Mouse (Mus musculus): ENCODE results near the gene Paxbp1. TPM values are rescaled to one million over a fixed set of nuclear protein-coding genes. Genes with fewer than 3 reads are reported as not detected.

Paxbp1 gene
- total RNA-seq, 2 experiments from 2014 or later, result 73.6 to 90.7 TPM

DNA sequence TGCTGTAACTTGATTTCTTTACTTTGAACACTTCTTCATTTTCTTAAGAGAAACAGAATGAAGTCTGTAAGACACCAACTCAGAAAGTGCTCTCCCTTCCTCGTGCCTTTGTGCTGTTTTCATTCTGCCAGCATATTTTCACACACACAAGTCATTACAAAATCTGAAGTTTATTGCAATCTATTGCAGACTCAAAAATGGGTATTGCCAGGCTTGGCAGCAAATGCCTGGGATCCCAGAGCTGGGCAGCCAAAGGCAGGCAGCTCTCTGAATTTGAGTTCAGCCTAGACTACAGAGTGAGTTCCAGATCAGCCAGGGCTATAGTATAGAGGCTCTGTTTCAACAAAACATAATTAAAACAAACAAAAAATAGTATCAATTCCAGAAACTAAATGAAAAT, 1.7 kb downstream of the Paxbp1 start:
- H3K4me3 ChIP-seq, result peak overlapping the region; percentile 96
- H3K27ac ChIP-seq, result 0 out of 2 replicates have a peak overlapping the region, but pooled peaks have one; percentile 93
- no peak for TF ChIP-seq CTCF (conservative IDR thresholded peaks at IDR 0.05)
- DNase-seq (ENCODE audit: low spot score in 2 of 2), result no peak

GRCm38 (mm10) chr16:91035866-91036265, 8.5 kb downstream of the Paxbp1 start:
- TF ChIP-seq CTCF (conservative IDR thresholded peaks at IDR 0.05), result no peak
- Histone ChIP-seq H3K4me3 (no peak overlapping the region), H3K27ac (no peak overlapping the region)
- DNase-seq (ENCODE audit: low spot score in 2 of 2), result no peak

DNA sequence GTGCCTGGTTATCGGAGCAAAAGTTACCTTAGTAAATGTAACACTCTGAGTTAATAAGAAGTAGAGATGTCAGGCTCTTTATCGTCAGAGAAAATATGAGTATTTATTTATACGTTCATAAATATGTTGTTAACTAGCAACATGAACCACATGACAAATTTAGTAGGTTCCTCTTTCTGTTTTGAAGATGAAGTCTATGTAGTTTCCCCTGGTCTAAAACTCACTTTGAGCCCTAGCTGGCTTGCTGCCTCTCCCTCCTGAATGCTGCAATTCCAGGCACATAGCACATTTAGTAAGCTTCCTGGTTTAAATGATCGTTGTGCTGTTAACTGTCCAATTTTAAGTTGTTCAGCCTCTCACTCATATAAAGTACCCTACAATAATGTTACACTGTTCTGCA, 13.6 kb downstream of the Paxbp1 start:
- no peak overlapping the region for H3K27ac ChIP-seq
- no peak for DNase-seq (ENCODE audit: low spot score in 2 of 2)
- no peak overlapping the region for H3K4me3 ChIP-seq
- no peak for TF ChIP-seq CTCF (conservative IDR thresholded peaks at IDR 0.05)

- DNase-seq (ENCODE audit: low spot score in 2 of 2), result no peak
- no peak for TF ChIP-seq CTCF (conservative IDR thresholded peaks at IDR 0.05)
- H3K4me3 ChIP-seq, result no peak overlapping the region
- no peak overlapping the region for H3K27ac ChIP-seq
Observed at GRCm38 (mm10) chr16:91029901-91030300, 14.4 kb downstream of the Paxbp1 start.

DNA sequence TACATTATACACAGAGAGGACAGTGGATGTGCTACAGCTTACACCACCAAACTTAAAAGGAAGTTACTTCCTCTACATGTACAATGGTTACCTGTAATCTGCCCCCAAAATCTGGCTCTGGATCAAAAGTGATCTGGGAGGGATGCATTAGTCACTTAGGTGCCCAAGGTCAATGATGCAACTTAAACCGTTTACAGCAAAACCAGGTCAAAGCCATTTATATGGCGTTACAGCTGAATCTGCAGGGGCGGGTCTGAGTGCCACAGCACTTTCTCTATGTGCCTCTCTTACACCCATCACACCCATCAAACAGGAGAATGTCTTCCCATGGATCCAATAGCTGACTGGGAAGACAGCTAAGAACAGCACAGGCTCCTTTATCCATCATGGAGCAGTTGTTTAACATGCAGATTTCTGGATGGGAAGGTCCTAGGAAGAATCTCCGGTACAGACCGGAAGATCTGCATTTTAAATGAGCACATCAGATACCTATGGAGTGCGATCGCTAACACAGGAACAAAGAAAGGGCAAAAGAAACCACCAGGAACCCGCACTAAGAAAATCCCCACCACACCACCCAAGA, 15.1 kb downstream of the Paxbp1 start:
- no peak overlapping the region for H3K27ac ChIP-seq
- no peak for DNase-seq (ENCODE audit: low spot score in 2 of 2)
- no peak for TF ChIP-seq CTCF (conservative IDR thresholded peaks at IDR 0.05)
- no peak overlapping the region for H3K4me3 ChIP-seq

- Histone ChIP-seq H3K4me3 (no peak overlapping the region), H3K27ac (no peak overlapping the region)
- no peak for TF ChIP-seq CTCF (conservative IDR thresholded peaks at IDR 0.05)
- DNase-seq (ENCODE audit: low spot score in 2 of 2), result no peak
Observed at GRCm38 (mm10) chr16:91026290-91026689, 18.1 kb downstream of the Paxbp1 start.

- peak; percentile 76 for TF ChIP-seq CTCF (conservative IDR thresholded peaks at IDR 0.05)
- no peak for DNase-seq (ENCODE audit: low spot score in 2 of 2)
- H3K27ac ChIP-seq, result no peak overlapping the region
Observed at GRCm38 (mm10) chr16:91023384-91023783, 21.0 kb downstream of the Paxbp1 start.

GRCm38 (mm10) chr16:91020842-91021483, 23.4 kb downstream of the Paxbp1 start:
- no peak overlapping the region for H3K27ac ChIP-seq
- no peak overlapping the region for H3K4me3 ChIP-seq
- DNase-seq (ENCODE audit: low spot score in 2 of 2), result no peak
- no peak for TF ChIP-seq CTCF (conservative IDR thresholded peaks at IDR 0.05)

More at GRCm38 (mm10) chr16:91023384-91023783, 21.0 kb downstream of the Paxbp1 start:
- H3K4me3 ChIP-seq, result no peak overlapping the region

- TF ChIP-seq CTCF (conservative IDR thresholded peaks at IDR 0.05), result no peak
- no peak overlapping the region for H3K27ac ChIP-seq
- no peak overlapping the region for H3K4me3 ChIP-seq
- DNase-seq (ENCODE audit: low spot score in 2 of 2), result no peak
Observed at GRCm38 (mm10) chr16:91019476-91019875, 24.9 kb downstream of the Paxbp1 start.

- Histone ChIP-seq H3K4me3 (no peak overlapping the region), H3K27ac (no peak overlapping the region)
- no peak for DNase-seq (ENCODE audit: low spot score in 2 of 2)
- no peak for TF ChIP-seq CTCF (conservative IDR thresholded peaks at IDR 0.05)
Observed at GRCm38 (mm10) chr16:91015761-91016160, 28.6 kb downstream of the Paxbp1 start.

- TF ChIP-seq CTCF (conservative IDR thresholded peaks at IDR 0.05), result no peak
- peak overlapping the region; percentile 99 for H3K27ac ChIP-seq
- H3K4me3 ChIP-seq, result peak overlapping the region; percentile 87
- DNase-seq (ENCODE audit: low spot score in 2 of 2), result no peak
Observed at GRCm38 (mm10) chr16:91011847-91012246, 32.5 kb downstream of the Paxbp1 start.

- Histone ChIP-seq H3K27ac (peak within 1 kb of the TSS; percentile 99), H3K4me3 (peak within 1 kb of the TSS; percentile 87)
- TF ChIP-seq CTCF (conservative IDR thresholded peaks at IDR 0.05), result no peak; the same call in 1 of the 2 replicates
- peak; percentile 89 to 95 for DNase-seq (ENCODE audit: low spot score in 2 of 2)
Observed at GRCm38 (mm10) chr16:91011021-91011683, 33.2 kb downstream of the Paxbp1 start, which contains the start of gene Synj1. Gene Synj1 (minus strand): TSS chr16:91011308.

- no peak for TF ChIP-seq CTCF (conservative IDR thresholded peaks at IDR 0.05)
- peak overlapping the region; percentile 87 for H3K4me3 ChIP-seq
- H3K27ac ChIP-seq, result peak overlapping the region; percentile 99
- DNase-seq (ENCODE audit: low spot score in 2 of 2), result no peak
Observed at GRCm38 (mm10) chr16:91010581-91011020, 33.7 kb downstream of the Paxbp1 start.

Data from layer of hippocampus, adult 2 months (tissue).